Mouse (Mus musculus) CH12.LX (cell line): ENCODE data around the gene Slc38a3. TPM values are rescaled to one million over a fixed set of nuclear protein-coding genes. Genes with fewer than 3 reads are reported as not detected.

Experiments
- DNase-seq: peaks from one replicate; pipeline ENCODE4 v3.0.0-alpha.2; 2013; ENCODE audit errors: extremely low read depth
- H3K27ac ChIP-seq: 2 replicates; pipeline ENCODE4 v1.5.1; 2012; ENCODE audit warnings: low read depth, mild to moderate bottlenecking, control low read depth, moderate library complexity; ENCODE audit not compliant: insufficient read depth
- H3K27me3 ChIP-seq: replicated peaks from 2 replicates; pipeline ENCODE3; 2012; ENCODE audit warnings: inconsistent platforms
- H3K36me3 ChIP-seq, 2 experiments: replicated peaks in 1 of 2; 2 replicates each; pipeline versions ENCODE3 to v1.6.1; 2012; ENCODE audit warnings: inconsistent platforms in 1 of 2, low read length in 1 of 2, mild to moderate bottlenecking in 1 of 2, mixed read lengths in 1 of 2, moderate library complexity in 1 of 2; ENCODE audit not compliant: control insufficient read depth in 1 of 2, insufficient read depth in 1 of 2
- H3K4me1 ChIP-seq, 2 experiments: 2 replicates each; pipeline ENCODE4 v1.6.1; 2012; ENCODE audit warnings: inconsistent platforms in 1 of 2, moderate library complexity in 1 of 2; ENCODE audit not compliant: insufficient read depth in 2 of 2, control insufficient read depth in 1 of 2
- H3K4me2 ChIP-seq: 2 replicates; pipeline ENCODE4 v1.6.1; 2012; ENCODE audit warnings: low read depth, mild to moderate bottlenecking, control low read depth; ENCODE audit not compliant: poor library complexity, insufficient read depth, severe bottlenecking
- H3K4me3 ChIP-seq, 3 experiments: fragments of 150-350 bp in 1 of 3; sonication (generic) in 1 of 3; replicated peaks in 1 of 3; 2 replicates each; pipeline versions ENCODE3 to v1.5.1; 2011 to 2012; ENCODE audit warnings: low read depth in 2 of 3, low read length in 2 of 3, mild to moderate bottlenecking in 2 of 3, moderate library complexity in 2 of 3, control low read depth in 1 of 3, improper control_type of control experiment in 1 of 3, inconsistent platforms in 1 of 3, mixed read lengths in 1 of 3; ENCODE audit not compliant: poor library complexity in 1 of 3
- H3K79me2 ChIP-seq: replicated peaks from 2 replicates; pipeline ENCODE4 v1.6.1; 2012; ENCODE audit warnings: mild to moderate bottlenecking, moderate library complexity; ENCODE audit not compliant: control insufficient read depth, poor library complexity, insufficient read depth, severe bottlenecking; ENCODE audit errors: extremely low read depth
- H3K9ac ChIP-seq: 2 replicates; pipeline ENCODE4 v1.6.1; 2012; ENCODE audit warnings: low read depth, mild to moderate bottlenecking, control low read depth, moderate library complexity; ENCODE audit not compliant: insufficient read depth
- H3K9me3 ChIP-seq: replicated peaks from 2 replicates; pipeline ENCODE3; 2012; ENCODE audit warnings: low read length, inconsistent platforms, mixed read lengths
- CHD1 ChIP-seq: IDR thresholded peaks from 2 replicates; pipeline ENCODE4 v1.6.1; 2012; ENCODE audit warnings: low read depth, low read length, improper control_type of control experiment, inconsistent platforms
- CHD2 ChIP-seq: IDR thresholded peaks from 2 replicates; pipeline ENCODE4 v1.6.1; 2011; ENCODE audit warnings: low read length, improper control_type of control experiment
- CTCF ChIP-seq, 2 experiments: IDR thresholded peaks in 1 of 2; conservative IDR thresholded peaks in 1 of 2; 2 replicates each; pipeline ENCODE4 v1.5.1; 2011 to 2012; ENCODE audit warnings: low read depth in 2 of 2, low read length in 2 of 2, improper control_type of control experiment in 1 of 2, inconsistent platforms in 1 of 2, mild to moderate bottlenecking in 1 of 2, moderate library complexity in 1 of 2
- E2F4 ChIP-seq: IDR thresholded peaks from 2 replicates; pipeline ENCODE4 v1.6.1; 2011; ENCODE audit warnings: low read depth, low read length, improper control_type of control experiment; ENCODE audit not compliant: insufficient replicate concordance
- GABPA ChIP-seq: IDR thresholded peaks from 2 replicates; pipeline ENCODE4 v1.6.1; 2012; ENCODE audit warnings: low read depth, low read length, improper control_type of control experiment, inconsistent platforms; ENCODE audit not compliant: insufficient replicate concordance
- HCFC1 ChIP-seq: IDR thresholded peaks from 2 replicates; pipeline ENCODE4 v1.6.1; 2012; ENCODE audit warnings: low read depth, mild to moderate bottlenecking, inconsistent platforms, low read length, improper control_type of control experiment
- IRF4 ChIP-seq: IDR thresholded peaks from 2 replicates; pipeline ENCODE4 v1.6.1; 2014; ENCODE audit warnings: low read depth, mild to moderate bottlenecking, inconsistent platforms, low read length, improper control_type of control experiment
- JUN ChIP-seq: IDR thresholded peaks from 2 replicates; pipeline ENCODE4 v1.6.1; 2011; ENCODE audit warnings: low read depth, mild to moderate bottlenecking, low read length, improper control_type of control experiment, moderate library complexity; ENCODE audit not compliant: insufficient read depth
- KAT2A ChIP-seq: IDR thresholded peaks from 2 replicates; pipeline ENCODE4 v1.6.1; 2012; ENCODE audit warnings: low read length, improper control_type of control experiment, inconsistent platforms; ENCODE audit not compliant: insufficient replicate concordance
- MAFK ChIP-seq: IDR thresholded peaks from 2 replicates; pipeline ENCODE4 v1.6.1; 2011; ENCODE audit warnings: low read length, improper control_type of control experiment; ENCODE audit not compliant: insufficient replicate concordance
- MAX ChIP-seq: IDR thresholded peaks from 2 replicates; pipeline ENCODE4 v1.6.1; 2011; ENCODE audit warnings: low read length, improper control_type of control experiment
- MXI1 ChIP-seq: IDR thresholded peaks from 2 replicates; pipeline ENCODE4 v1.6.1; 2011; ENCODE audit warnings: mild to moderate bottlenecking, low read depth, low read length, improper control_type of control experiment
- MYC ChIP-seq: IDR thresholded peaks from 2 replicates; pipeline ENCODE4 v1.6.1; 2011; ENCODE audit warnings: low read depth, mild to moderate bottlenecking, improper control_type of control experiment, low read length
- NRF1 ChIP-seq: IDR thresholded peaks from 2 replicates; pipeline ENCODE4 v1.6.1; 2014; ENCODE audit warnings: low read depth, mild to moderate bottlenecking, inconsistent platforms, low read length, improper control_type of control experiment, moderate library complexity
- POLR2A ChIP-seq: IDR thresholded peaks from 2 replicates; pipeline ENCODE4 v1.6.1; 2011; ENCODE audit warnings: low read depth, mild to moderate bottlenecking, improper control_type of control experiment, low read length
- RAD21 ChIP-seq: IDR thresholded peaks from 2 replicates; pipeline ENCODE4 v1.6.1; 2011; ENCODE audit warnings: low read depth, mild to moderate bottlenecking, low read length, improper control_type of control experiment, moderate library complexity
- RCOR1 ChIP-seq: conservative IDR thresholded peaks from 2 replicates; pipeline ENCODE4 v1.6.1; 2012; ENCODE audit warnings: low read depth, mild to moderate bottlenecking, inconsistent platforms, low read length, improper control_type of control experiment
- SIN3A ChIP-seq: IDR thresholded peaks from 2 replicates; pipeline ENCODE4 v1.6.1; 2012; ENCODE audit warnings: low read length, improper control_type of control experiment, inconsistent platforms
- SMC3 ChIP-seq: IDR thresholded peaks from 2 replicates; pipeline ENCODE4 v1.6.1; 2011; ENCODE audit warnings: low read depth, low read length, improper control_type of control experiment
- UBTF ChIP-seq: IDR thresholded peaks from 2 replicates; pipeline ENCODE4 v1.6.1; 2012; ENCODE audit warnings: low read depth, mild to moderate bottlenecking, inconsistent platforms, low read length, improper control_type of control experiment, moderate library complexity
- USF2 ChIP-seq: conservative IDR thresholded peaks from 2 replicates; pipeline ENCODE4 v1.6.1; 2011; ENCODE audit warnings: low read depth, low read length, improper control_type of control experiment
- ZC3H11A ChIP-seq: IDR thresholded peaks from 2 replicates; pipeline ENCODE4 v1.6.1; 2012; ENCODE audit warnings: low read depth, mild to moderate bottlenecking, inconsistent platforms, low read length, improper control_type of control experiment
- ZMIZ1 ChIP-seq: IDR thresholded peaks from 2 replicates; pipeline ENCODE4 v1.6.1; 2012; ENCODE audit warnings: low read depth, mild to moderate bottlenecking, inconsistent platforms, low read length, improper control_type of control experiment
- dilution Hi-C: fragments of 300-500 bp; cut with MboI; formaldehyde crosslinking; loops from 2 replicates; pipeline ENCODE4 v1.14.3; 2020; ENCODE audit warnings: low sequenced_read_pairs; ENCODE audit not compliant: extremely low pct_unique_long_range_greater_than_20kb, extremely low pct_ligation_motif_present
- in situ Hi-C: fragments of 300-500 bp; cut with MboI; formaldehyde crosslinking; loops from 3 replicates; pipeline ENCODE4 v1.14.3; 2019; ENCODE audit warnings: low sequenced_read_pairs, low pct_ligation_motif_present, low pct_unique_long_range_greater_than_20kb, mixed read lengths
- polyA plus RNA-seq: library from polyadenylated mRNA; unstranded; fragments of >175 nt; gene quantifications from 2 replicates; pipeline ENCODE4 v1.2.1, GENCODE M21; 2012; ENCODE audit warnings: low read depth; ENCODE audit not compliant: insufficient read length
- total RNA-seq, 2 experiments: library from RNA; depleted of rRNA; stranded (reverse); fragments of 300-350 nt in 1 of 2; fragments of >200 nt in 1 of 2; gene quantifications; 2 replicates each; pipeline ENCODE4 v1.2.3; 2012 to 2014

Gene Slc38a3
- total and polyA plus RNA-seq, 3 experiments, result 0.04 TPM; not detected in 2

- TF ChIP-seq SIN3A (peak; percentile 43; the same call in 1 of the 2 replicates), USF2 (no peak), IRF4 (peak; percentile 65), RAD21 (peak; percentile 70), CHD2 (peak; percentile 96), POLR2A (no peak)
Measured at GRCm38 (mm10) chr9:107626844-107627277, 42.5 kb downstream of the Slc38a3 start (continued).

- H3K9me3 ChIP-seq, result no peaks in the 10 kb centered on the region
- H3K4me1 ChIP-seq, result peaks cover 33 to 72% of the 10 kb centered on the region in 2 experiments
- no peaks in the 10 kb centered on the region for H3K27me3 ChIP-seq
- DNase-seq, result no peak
- H3K9ac ChIP-seq, result no peak overlapping the region
- no peak for TF ChIP-seq GABPA
- no peak for TF ChIP-seq ZMIZ1
- TF ChIP-seq MAX, result no peak
- no peak for TF ChIP-seq RCOR1
- TF ChIP-seq MXI1, result no peak
- no peak for TF ChIP-seq SMC3
- TF ChIP-seq CHD2, result no peak
- no peak for TF ChIP-seq MYC
- no peak for TF ChIP-seq NRF1
- TF ChIP-seq CTCF (conservative IDR thresholded peaks at IDR 0.05 in 1 of 2, IDR thresholded peaks at IDR 0.05 in 1 of 2; ENCODE audit: low read depth in 2 of 2, low read length in 2 of 2), result no peak
- TF ChIP-seq ZC3H11A, result no peak
- no peak for TF ChIP-seq UBTF
- TF ChIP-seq JUN, result no peak
- no peak for TF ChIP-seq E2F4
- no peak for TF ChIP-seq CHD1
- TF ChIP-seq KAT2A, result no peak
- TF ChIP-seq HCFC1, result no peak
- no peak for TF ChIP-seq MAFK
- TF ChIP-seq POLR2A, result no peak
- TF ChIP-seq, all 38 proteins: peak for 0
- no peak overlapping the region for H3K4me2 ChIP-seq
- peaks cover 63% of the 10 kb centered on the region for H3K79me2 ChIP-seq
- H3K36me3 ChIP-seq, result peaks cover 29 to 75% of the 10 kb centered on the region in 2 experiments
- H3K27ac ChIP-seq, result no peak overlapping the region
- in situ Hi-C loops, result no loop called here
- dilution Hi-C loops, result no loop called here
- H3K4me3 ChIP-seq, result no peak overlapping the region
Measured at GRCm38 (mm10) chr9:107626158-107626843, 43.0 kb downstream of the Slc38a3 start.
